Mouse (Mus musculus) heart, adult 2 months (tissue): Measurements from ENCODE around the gene Mecom. TPM values are rescaled to one million over a fixed set of nuclear protein-coding genes. Genes with fewer than 3 reads are reported as not detected.
A peak's percentile ranks its signal among the peaks of the same experiment; 100 is the strongest.

ENCODE experiments used
- DNase-seq, 2 experiments: peaks; one replicate each; pipeline ENCODE4 v3.0.0; 2021
- H3K27ac ChIP-seq: fragments of 200-600 bp; 2 replicates; pipeline ENCODE4 v1.8.1; 2022
- H3K27me3 ChIP-seq: fragments of 200-500 bp; 2 replicates; pipeline ENCODE4 v1.6.1; 2012; ENCODE audit warnings: mild to moderate bottlenecking, low read length, inconsistent platforms, mixed read lengths; ENCODE audit not compliant: control insufficient read depth, insufficient read depth
- H3K36me3 ChIP-seq: fragments of 200-500 bp; 2 replicates; pipeline ENCODE4 v1.6.1; 2012; ENCODE audit warnings: low read length, inconsistent platforms; ENCODE audit not compliant: control insufficient read depth, insufficient read depth
- H3K4me1 ChIP-seq: fragments of 200-500 bp; 2 replicates; pipeline ENCODE4 v1.6.1; 2011; ENCODE audit warnings: low read length; ENCODE audit not compliant: control insufficient read depth, insufficient read depth
- H3K4me3 ChIP-seq: fragments of 200-600 bp; 2 replicates; pipeline ENCODE4 v1.8.1; 2022
- H3K79me2 ChIP-seq: fragments of 200-500 bp; replicated peaks from 2 replicates; pipeline ENCODE4 v1.6.1; 2012; ENCODE audit warnings: mild to moderate bottlenecking, inconsistent platforms, low read length, moderate library complexity, mixed read lengths; ENCODE audit not compliant: control insufficient read depth, insufficient read depth
- H3K9ac ChIP-seq: fragments of 200-500 bp; 2 replicates; pipeline ENCODE4 v1.6.1; 2012; ENCODE audit warnings: low read depth, mild to moderate bottlenecking, control low read depth, inconsistent platforms, low read length, mixed read lengths
- CTCF ChIP-seq: fragments of 200-600 bp; IDR thresholded peaks from 2 replicates; pipeline ENCODE4 v1.8.1; 2022; ENCODE audit warnings: antibody characterized with exemption, mild to moderate bottlenecking, moderate library complexity
- EP300 ChIP-seq: fragments of 200-500 bp; IDR thresholded peaks from 2 replicates; pipeline ENCODE4 v1.6.1; 2011; ENCODE audit warnings: low read depth, low read length, control low read depth; ENCODE audit not compliant: insufficient read depth
- POLR2A ChIP-seq: fragments of 200-500 bp; IDR thresholded peaks from 2 replicates; pipeline ENCODE4 v1.6.1; 2011; ENCODE audit warnings: mild to moderate bottlenecking, low read depth, low read length, control low read depth; ENCODE audit not compliant: insufficient read depth
- whole genome bisulfite sequencing: fragments of 180-500 bp; shearing (Covaris S2); methylation state at CpG from one replicate; pipeline ENCODE4 v1.1.7; 2018; 5-methylcytosine and 5-hydroxymethylcytosine counted together
- intact Hi-C: fragments of 180-260 bp; cut with DNase I; formaldehyde crosslinking; loops from one replicate; pipeline ENCODE4 v1.15.1; 2025
- polyA plus RNA-seq: library from polyadenylated mRNA; depleted of rRNA; stranded (reverse); fragments of >200 nt; gene quantifications from 2 replicates; pipeline ENCODE4 v1.2.3, GENCODE M21; 2012
- total RNA-seq, 2 experiments: library from RNA; stranded (reverse); gene quantifications; 2 replicates each; pipeline ENCODE4 v1.2.3; 2021

Gene Mecom
- total and polyA plus RNA-seq, 3 experiments = 5.2 to 18.6 (median 12.5) TPM

GRCm38 (mm10) chr3:30004888-30005405, 542.9 kb downstream of the Mecom start:
- 35% methylated on average over 8 of the region's 8 CpGs for WGBS
- H3K79me2 ChIP-seq = no peaks in the 10 kb centered on the region; the same call in 1 of the 2 replicates
- no peak for DNase-seq
- H3K27ac ChIP-seq = peak overlapping the region; percentile 65
- peaks cover 25% of the 10 kb centered on the region for H3K36me3 ChIP-seq
- H3K27me3 ChIP-seq = no peaks in the 10 kb centered on the region
- intact Hi-C loops = no loop called here
- H3K4me1 ChIP-seq = peaks cover 8% of the 10 kb centered on the region
- no peak for TF ChIP-seq POLR2A
- no peak for TF ChIP-seq EP300
- TF ChIP-seq CTCF = no peak
- H3K4me3 ChIP-seq = peak overlapping the region; percentile 28
- no peak overlapping the region; the same call in 1 of the 2 replicates for H3K9ac ChIP-seq

GRCm38 (mm10) chr3:30000260-30000659, 547.5 kb downstream of the Mecom start:
- Histone ChIP-seq H3K27ac (peak overlapping the region; percentile 30), H3K79me2 (peaks cover 2% of the 10 kb centered on the region), H3K4me1 (peaks cover 6% of the 10 kb centered on the region), H3K4me3 (no peak overlapping the region), H3K36me3 (peaks cover 19% of the 10 kb centered on the region), H3K27me3 (no peaks in the 10 kb centered on the region), H3K9ac (no peak overlapping the region)
- DNase-seq = no peak
- WGBS = 76% methylated on average over 7 of the region's 7 CpGs
- TF ChIP-seq CTCF (no peak), POLR2A (no peak), EP300 (no peak)
- intact Hi-C loops = no loop called here

GRCm38 (mm10) chr3:29999035-29999434, 548.8 kb downstream of the Mecom start:
- Histone ChIP-seq H3K9ac (no peak overlapping the region), H3K4me1 (peaks cover 4% of the 10 kb centered on the region), H3K79me2 (peaks cover 2% of the 10 kb centered on the region), H3K27me3 (no peaks in the 10 kb centered on the region), H3K4me3 (no peak overlapping the region), H3K27ac (no peak overlapping the region; the same call in 1 of the 2 replicates), H3K36me3 (peaks cover 14% of the 10 kb centered on the region)
- DNase-seq = no peak
- WGBS = 66% methylated on average over 1 of the region's 1 CpGs
- TF ChIP-seq POLR2A = no peak
- TF ChIP-seq CTCF = peak; percentile 70
- intact Hi-C loops = loop anchor here (5.0 kb wide), 2 partner anchors 187 to 523 kb away; no protein-coding TSS in a partner anchor

- Histone ChIP-seq H3K27ac (no peak overlapping the region), H3K4me1 (peaks cover 4% of the 10 kb centered on the region), H3K36me3 (peaks cover 12% of the 10 kb centered on the region), H3K79me2 (peaks cover 2% of the 10 kb centered on the region), H3K4me3 (no peak overlapping the region), H3K9ac (no peak overlapping the region), H3K27me3 (no peaks in the 10 kb centered on the region)
- WGBS = 86% methylated on average over 7 of the region's 7 CpGs
- no peak for DNase-seq
- TF ChIP-seq CTCF = peak; percentile 46
- no peak for TF ChIP-seq POLR2A
- TF ChIP-seq EP300 = no peak
- intact Hi-C loops = loop anchor here (5.0 kb wide), 2 partner anchors 185 to 525 kb away; no protein-coding TSS in a partner anchor
Observed at GRCm38 (mm10) chr3:29997068-29997467, 550.7 kb downstream of the Mecom start.

- peaks cover 2% of the 10 kb centered on the region for H3K79me2 ChIP-seq
- no peak for DNase-seq
- H3K9ac ChIP-seq = no peak overlapping the region
- peaks cover 18% of the 10 kb centered on the region for H3K36me3 ChIP-seq
- H3K4me1 ChIP-seq = peaks cover 1% of the 10 kb centered on the region
- no peak for TF ChIP-seq CTCF
- no peak for TF ChIP-seq EP300
- TF ChIP-seq POLR2A = no peak
- intact Hi-C loops = no loop called here
- H3K4me3 ChIP-seq = no peak overlapping the region
- H3K27ac ChIP-seq = no peak overlapping the region
- H3K27me3 ChIP-seq = no peaks in the 10 kb centered on the region
- WGBS = 71% methylated on average over 10 of the region's 10 CpGs
Observed at GRCm38 (mm10) chr3:29993346-29993745, 554.5 kb downstream of the Mecom start.

GRCm38 (mm10) chr3:29991523-29991922, 556.3 kb downstream of the Mecom start:
- Histone ChIP-seq H3K4me1 (peaks cover 1% of the 10 kb centered on the region; the same call in 1 of the 2 replicates), H3K4me3 (no peak overlapping the region), H3K27ac (no peak overlapping the region), H3K36me3 (peaks cover 18% of the 10 kb centered on the region), H3K9ac (no peak overlapping the region), H3K27me3 (no peaks in the 10 kb centered on the region), H3K79me2 (peaks cover 2% of the 10 kb centered on the region)
- intact Hi-C loops = no loop called here
- DNase-seq = no peak
- no peak for TF ChIP-seq EP300
- TF ChIP-seq POLR2A = no peak
- no peak for TF ChIP-seq CTCF
- 44% methylated on average over 1 of the region's 1 CpGs for WGBS
